Comparison of ENCODE assay signal across 9 mouse cellular contexts in genomic region chr5:149524242-149524858, GRCm38 (mm10). TPM values are rescaled to one million over a fixed set of nuclear protein-coding genes. Genes with fewer than 3 reads are reported as not detected.
DNase-seq lines count a peak whose midpoint lies in the region; ATAC-seq and TF ChIP-seq lines count a peak whose summit lies in the region.
"Had no signal": no experiment of that assay in that cellular context is flagged by ENCODE, and none has a peak within 500 bp of the region (broad histone marks: within the 10 kb centered on the region; RNA-seq: fewer than 3 reads in every experiment).

No protein-coding gene starts in this region.

- no peaks in the 10 kb centered on the region for H3K36me3 ChIP-seq in forebrain, embryonic 11.5 days (ENCODE audit: control insufficient read depth, insufficient read depth, low read length)
- H3K36me3 ChIP-seq in heart, embryonic 15.5 days: no peaks in the 10 kb centered on the region
- no peaks in the 10 kb centered on the region for H3K36me3 ChIP-seq in liver, embryonic 14.5 days (replicated peaks; ENCODE audit: control insufficient read depth, insufficient read depth, low read depth)
- no peaks in the 10 kb centered on the region for H3K36me3 ChIP-seq in neural tube, embryonic 12.5 days

- no peak overlapping the region for H3K4me3 ChIP-seq in forebrain, embryonic 11.5 days (ENCODE audit: low read depth, low read length)
- peak overlapping the region; percentile 31 for H3K4me3 ChIP-seq in heart, embryonic 15.5 days
- no peak overlapping the region for H3K4me3 ChIP-seq in liver, embryonic 14.5 days (ENCODE audit: insufficient read depth in 1 of 2, low read depth in 2 of 2, low read length in 2 of 2)
- no peak overlapping the region for H3K4me3 ChIP-seq in neural tube, embryonic 12.5 days

- no peak for TF ChIP-seq EP300 in liver, embryonic 14.5 days (IDR thresholded peaks at IDR 0.05; ENCODE audit: low read depth)

- 32% methylated on average over 16 of the region's 16 CpGs for WGBS in forebrain, embryonic 11.5 days
- WGBS in heart, embryonic 15.5 days: 11% methylated on average over 16 of the region's 16 CpGs
- 32% methylated on average over 16 of the region's 16 CpGs for WGBS in liver, embryonic 14.5 days (ENCODE audit: insufficient replicate concordance)
- WGBS in neural tube, embryonic 12.5 days: 30% methylated on average over 16 of the region's 16 CpGs

- no peaks in the 10 kb centered on the region; the same call in 1 of the 2 replicates for H3K27me3 ChIP-seq in forebrain, embryonic 11.5 days (ENCODE audit: control insufficient read depth, insufficient read depth, low read length)
- H3K27me3 ChIP-seq in heart, embryonic 15.5 days: peaks cover 29% of the 10 kb centered on the region
- H3K27me3 ChIP-seq in liver, embryonic 14.5 days (ENCODE audit: control insufficient read depth, insufficient read depth, low read length): no peaks in the 10 kb centered on the region
- no peaks in the 10 kb centered on the region for H3K27me3 ChIP-seq in neural tube, embryonic 12.5 days (replicated peaks)

- H3K4me2 ChIP-seq in forebrain, embryonic 11.5 days (ENCODE audit: low read depth, low read length, severe bottlenecking): 0 out of 2 replicates have a peak overlapping the region, but pooled peaks have one; percentile 24
- H3K4me2 ChIP-seq in heart, embryonic 15.5 days: peak overlapping the region; percentile 57
- no peak overlapping the region for H3K4me2 ChIP-seq in liver, embryonic 14.5 days (ENCODE audit: low read depth)
- H3K4me2 ChIP-seq in neural tube, embryonic 12.5 days (replicated peaks): 0 out of 2 replicates have a peak overlapping the region, but pooled peaks have one; percentile 20

- peak overlapping the region; percentile 64 for H3K27ac ChIP-seq in forebrain, embryonic 11.5 days (ENCODE audit: low read depth, low read length)
- peak overlapping the region; percentile 81 for H3K27ac ChIP-seq in heart, embryonic 15.5 days
- H3K27ac ChIP-seq in liver, embryonic 14.5 days: no peak overlapping the region
- peak overlapping the region; percentile 67 for H3K27ac ChIP-seq in neural tube, embryonic 12.5 days

- DNase-seq in CD8-positive naive resting alpha-beta T cell, adult 2 months (ENCODE audit: low read depth in 2 of 2, low spot score in 2 of 2): peak; percentile 60 to 73
- peak; percentile 79 for DNase-seq in c-Kit-positive CD71-negative TER-119-negative erythroid progenitor cells, embryonic 14.5 days (ENCODE audit: low read depth)
- peak; percentile 88 for DNase-seq in forebrain, embryonic 11.5 days (ENCODE audit: low spot score)
- DNase-seq in kidney, postnatal 14 days: peak; percentile 84
- peak; percentile 31 to 47 (median 33) for DNase-seq in liver, embryonic 14.5 days (ENCODE audit: low read depth in 3 of 3, low spot score in 3 of 3)
- peak; percentile 95 for DNase-seq in telencephalon, adult 2 months (ENCODE audit: low read depth, low spot score)

- ATAC-seq in forebrain, embryonic 11.5 days (replicated peaks; ENCODE audit: low FRiP score): peak; percentile 72
- ATAC-seq in heart, embryonic 15.5 days (replicated peaks; ENCODE audit: insufficient number of reproducible peaks, insufficient read depth, low FRiP score, low read depth): peak; percentile 83
- ATAC-seq in liver, embryonic 14.5 days (ENCODE audit: insufficient read depth): no peak
- peak; percentile 46 for ATAC-seq in neural tube, embryonic 12.5 days (ENCODE audit: low FRiP score, low read depth)

- no peaks in the 10 kb centered on the region for H3K9me3 ChIP-seq in forebrain, embryonic 11.5 days (ENCODE audit: control insufficient read depth, low read length)
- H3K9me3 ChIP-seq in heart, embryonic 15.5 days (replicated peaks): no peaks in the 10 kb centered on the region
- no peaks in the 10 kb centered on the region for H3K9me3 ChIP-seq in liver, embryonic 14.5 days (ENCODE audit: control insufficient read depth, low read length)
- H3K9me3 ChIP-seq in neural tube, embryonic 12.5 days: 0 out of 2 replicates have a peak, but pooled peaks cover 3% of the 10 kb centered on the region

- H3K9ac ChIP-seq in forebrain, embryonic 11.5 days (ENCODE audit: low read length): peak overlapping the region; percentile 37
- H3K9ac ChIP-seq in heart, embryonic 15.5 days: 0 out of 2 replicates have a peak overlapping the region, but pooled peaks have one; percentile 14
- H3K9ac ChIP-seq in liver, embryonic 14.5 days (replicated peaks): no peak overlapping the region
- no peak overlapping the region for H3K9ac ChIP-seq in neural tube, embryonic 12.5 days

- peak; percentile 91 for TF ChIP-seq CTCF in liver, embryonic 14.5 days (IDR thresholded peaks at IDR 0.05; ENCODE audit: low read depth)

- peaks cover 23% of the 10 kb centered on the region for H3K4me1 ChIP-seq in forebrain, embryonic 11.5 days (replicated peaks; ENCODE audit: control insufficient read depth, insufficient read depth, low read length)
- peaks cover 29% of the 10 kb centered on the region for H3K4me1 ChIP-seq in heart, embryonic 15.5 days (replicated peaks)
- no peaks in the 10 kb centered on the region for H3K4me1 ChIP-seq in liver, embryonic 14.5 days (replicated peaks; ENCODE audit: control insufficient read depth in 2 of 2, insufficient read depth in 2 of 2, low read length in 1 of 2)
- H3K4me1 ChIP-seq in neural tube, embryonic 12.5 days: peaks cover 41% of the 10 kb centered on the region

RNA-seq across cellular contexts. Expression of gene Wdr95, which starts 4.1 kb away (rescaled TPM):
- 0.24 and 0.73 TPM in 2 replicates for polyA plus RNA-seq in forebrain, embryonic 11.5 days (2014; fragmentation: Nextera tagmentation; extraction: Ambion mirVana)
- polyA plus RNA-seq in heart, embryonic 15.5 days (2015; fragmentation: Nextera tagmentation; extraction: Ambion mirVana): 0.13 TPM in 1 of 2 replicates, not detected in the other
- polyA plus RNA-seq in liver, embryonic 14.5 days (2012; rRNA removed): not detected in 2 replicates
- polyA plus RNA-seq in liver, embryonic 14.5 days (2014; fragmentation: Nextera tagmentation; extraction: Ambion mirVana): 0.13 TPM in 1 of 2 replicates, not detected in the other
- polyA plus RNA-seq in neural tube, embryonic 12.5 days (2016; fragmentation: Nextera tagmentation; extraction: Ambion mirVana): 0.22 and 0.71 TPM in 2 replicates
- polyA plus RNA-seq: liver, embryonic 16.5 days had no signal

Comparison
In these comparisons a context has a peak if more than half of its experiments do, and no peak if none do; other contexts are left out.
1. DNase-seq: peak in every context shown above with its lines; median percentile 95 in telencephalon, adult 2 months; 88 in forebrain, embryonic 11.5 days; 84 in kidney, postnatal 14 days; 79 in c-Kit-positive CD71-negative TER-119-negative erythroid progenitor cells, embryonic 14.5 days; 66 in CD8-positive naive resting alpha-beta T cell, adult 2 months; 33 in liver, embryonic 14.5 days.
2. H3K9ac ChIP-seq: peak in forebrain, embryonic 11.5 days (single experiment) and heart, embryonic 15.5 days (single experiment); none in liver, embryonic 14.5 days (single experiment) and neural tube, embryonic 12.5 days (single experiment).